Mouse (Mus musculus) midbrain, embryonic 16.5 days (tissue): Measurements from ENCODE around the gene Adamts8. TPM values are rescaled to one million over a fixed set of nuclear protein-coding genes. Genes with fewer than 3 reads are reported as not detected.

ENCODE experiments used
- ATAC-seq: fragments of 200-750 bp; cut with Nextera tagmentation; 2 replicates; pipeline ENCODE4 v1.8.0; 2017; ENCODE audit warnings: moderate TSS enrichment
- H3K27ac ChIP-seq: fragments of 300-500 bp; sonication (generic); 2 replicates; pipeline ENCODE4 v1.5.1; 2014; ENCODE audit warnings: mild to moderate bottlenecking, low read length, mixed read lengths
- H3K27me3 ChIP-seq: fragments of 300-500 bp; sonication (generic); 2 replicates; pipeline ENCODE4 v1.6.1; 2014; ENCODE audit warnings: low read depth, low read length, mixed read lengths; ENCODE audit not compliant: control insufficient read depth, insufficient read depth
- H3K36me3 ChIP-seq: fragments of 300-500 bp; sonication (generic); 2 replicates; pipeline ENCODE4 v1.6.1; 2014; ENCODE audit warnings: mild to moderate bottlenecking, low read length, moderate library complexity, mixed read lengths; ENCODE audit not compliant: control insufficient read depth, insufficient read depth
- H3K4me1 ChIP-seq: fragments of 300-500 bp; sonication (generic); 2 replicates; pipeline ENCODE4 v1.6.1; 2014; ENCODE audit warnings: mild to moderate bottlenecking, low read length, mixed read lengths; ENCODE audit not compliant: control insufficient read depth, insufficient read depth
- H3K4me2 ChIP-seq: fragments of 300-500 bp; sonication (generic); 2 replicates; pipeline ENCODE4 v1.6.1; 2014; ENCODE audit warnings: mild to moderate bottlenecking, low read length, mixed read lengths
- H3K4me3 ChIP-seq: fragments of 300-500 bp; sonication (generic); 2 replicates; pipeline ENCODE4 v1.5.1; 2014; ENCODE audit warnings: low read depth, mild to moderate bottlenecking, low read length, moderate library complexity, mixed read lengths
- H3K9ac ChIP-seq: fragments of 300-500 bp; sonication (generic); 2 replicates; pipeline ENCODE4 v1.6.1; 2014; ENCODE audit warnings: low read depth, low read length, mixed read lengths
- H3K9me3 ChIP-seq: fragments of 300-500 bp; sonication (generic); replicated peaks from 2 replicates; pipeline ENCODE4 v1.6.1; 2014; ENCODE audit warnings: mild to moderate bottlenecking, low read length, mixed read lengths; ENCODE audit not compliant: control insufficient read depth, poor library complexity, severe bottlenecking
- WGBS: fragments of 180-500 bp; shearing (Covaris S2); extraction: QIAGEN DNeasy Blood & Tissue Kit; methylation state at CpG from one replicate; pipeline ENCODE4 v1.1.7; 2014; 5-methylcytosine and 5-hydroxymethylcytosine counted together
- polyA plus RNA-seq: library from polyadenylated mRNA; unstranded; fragments of >200 nt; fragmentation: Nextera tagmentation; extraction: Ambion mirVana; gene quantifications from 2 replicates; pipeline ENCODE4 v1.2.1, GENCODE M21; 2015

Gene Adamts8
- polyA plus RNA-seq, 1 experiment from 2014 or later: 1.1 TPM

- H3K36me3 ChIP-seq: no peaks in the 10 kb centered on the region
- ATAC-seq: peak; percentile 81
- 37% methylated on average over 9 of the region's 9 CpGs for WGBS
- H3K4me2 ChIP-seq: peak overlapping the region; percentile 42
- no peaks in the 10 kb centered on the region for H3K9me3 ChIP-seq
- no peak overlapping the region for H3K4me3 ChIP-seq
- no peak overlapping the region for H3K27ac ChIP-seq
- peaks cover 2% of the 10 kb centered on the region for H3K4me1 ChIP-seq
- H3K27me3 ChIP-seq: peaks cover 14% of the 10 kb centered on the region
- H3K9ac ChIP-seq: no peak overlapping the region
Observed at GRCm38 (mm10) chr9:30936674-30937438, 5.5 kb upstream of the Adamts8 start.

GRCm38 (mm10) chr9:30940328-30940727, 2.0 kb upstream of the Adamts8 start:
- WGBS: 6% methylated on average over 6 of the region's 6 CpGs
- no peak overlapping the region for H3K27ac ChIP-seq
- H3K4me1 ChIP-seq: peaks cover 14% of the 10 kb centered on the region
- ATAC-seq: no peak
- no peak overlapping the region for H3K4me3 ChIP-seq
- H3K36me3 ChIP-seq: no peaks in the 10 kb centered on the region
- no peaks in the 10 kb centered on the region for H3K9me3 ChIP-seq
- peaks cover 25% of the 10 kb centered on the region for H3K27me3 ChIP-seq
- H3K9ac ChIP-seq: no peak overlapping the region
- no peak overlapping the region for H3K4me2 ChIP-seq

GRCm38 (mm10) chr9:30943341-30943740, 979 bp downstream of the Adamts8 start:
- WGBS: 0% methylated on average over 12 of the region's 14 CpGs

GRCm38 (mm10) chr9:30944234-30944633, 1.9 kb downstream of the Adamts8 start:
- H3K4me2 ChIP-seq: no peak overlapping the region
- H3K36me3 ChIP-seq: no peaks in the 10 kb centered on the region
- H3K27me3 ChIP-seq: peaks cover 27% of the 10 kb centered on the region
- no peak overlapping the region for H3K27ac ChIP-seq
- no peak overlapping the region for H3K9ac ChIP-seq
- no peaks in the 10 kb centered on the region for H3K9me3 ChIP-seq
- H3K4me1 ChIP-seq: peaks cover 14% of the 10 kb centered on the region
- ATAC-seq: no peak
- no peak overlapping the region for H3K4me3 ChIP-seq
- 29% methylated on average over 1 of the region's 1 CpGs for WGBS

More at GRCm38 (mm10) chr9:30943341-30943740, 979 bp downstream of the Adamts8 start:
- Histone ChIP-seq H3K27me3 (peaks cover 27% of the 10 kb centered on the region), H3K36me3 (no peaks in the 10 kb centered on the region), H3K9me3 (no peaks in the 10 kb centered on the region), H3K9ac (peak overlapping the region; percentile 76), H3K27ac (no peak overlapping the region), H3K4me1 (peaks cover 14% of the 10 kb centered on the region), H3K4me3 (peak overlapping the region; percentile 74), H3K4me2 (peak overlapping the region; percentile 99)
- ATAC-seq: 0 out of 2 replicates have a peak, but pooled peaks have one; percentile 23

GRCm38 (mm10) chr9:30945276-30945675, 2.9 kb downstream of the Adamts8 start:
- no peak overlapping the region for H3K27ac ChIP-seq
- H3K4me2 ChIP-seq: no peak overlapping the region
- H3K4me1 ChIP-seq: peaks cover 14% of the 10 kb centered on the region
- 79% methylated on average over 1 of the region's 1 CpGs for WGBS
- H3K4me3 ChIP-seq: no peak overlapping the region
- no peak for ATAC-seq
- no peak overlapping the region for H3K9ac ChIP-seq
- H3K9me3 ChIP-seq: no peaks in the 10 kb centered on the region
- peaks cover 27% of the 10 kb centered on the region for H3K27me3 ChIP-seq
- H3K36me3 ChIP-seq: no peaks in the 10 kb centered on the region

- WGBS: 87% methylated on average over 3 of the region's 3 CpGs
- Histone ChIP-seq H3K4me2 (no peak overlapping the region), H3K27ac (no peak overlapping the region), H3K36me3 (no peaks in the 10 kb centered on the region), H3K9ac (no peak overlapping the region), H3K27me3 (peaks cover 6% of the 10 kb centered on the region), H3K4me1 (no peaks in the 10 kb centered on the region; the same call in 1 of the 2 replicates), H3K9me3 (no peaks in the 10 kb centered on the region), H3K4me3 (no peak overlapping the region)
- ATAC-seq: no peak
Observed at GRCm38 (mm10) chr9:30949422-30949821, 7.1 kb downstream of the Adamts8 start.

- no peak overlapping the region for H3K9ac ChIP-seq
- no peak overlapping the region for H3K4me3 ChIP-seq
- H3K9me3 ChIP-seq: no peaks in the 10 kb centered on the region
- no peaks in the 10 kb centered on the region for H3K36me3 ChIP-seq
- no peak overlapping the region for H3K4me2 ChIP-seq
- no peak for ATAC-seq
- H3K4me1 ChIP-seq: no peaks in the 10 kb centered on the region; the same call in 1 of the 2 replicates
- WGBS: 66% methylated on average over 4 of the region's 4 CpGs
- no peak overlapping the region for H3K27ac ChIP-seq
- peaks cover 3% of the 10 kb centered on the region; the same call in 1 of the 2 replicates for H3K27me3 ChIP-seq
Observed at GRCm38 (mm10) chr9:30949971-30950370, 7.6 kb downstream of the Adamts8 start.

GRCm38 (mm10) chr9:30950592-30950991, 8.2 kb downstream of the Adamts8 start:
- Histone ChIP-seq H3K36me3 (no peaks in the 10 kb centered on the region), H3K9me3 (no peaks in the 10 kb centered on the region), H3K4me2 (no peak overlapping the region), H3K27ac (no peak overlapping the region), H3K4me1 (no peaks in the 10 kb centered on the region; the same call in 1 of the 2 replicates), H3K27me3 (no peaks in the 10 kb centered on the region; the same call in 1 of the 2 replicates), H3K9ac (no peak overlapping the region), H3K4me3 (no peak overlapping the region)
- no peak for ATAC-seq
- 79% methylated on average over 4 of the region's 4 CpGs for WGBS

- Histone ChIP-seq H3K27me3 (no peaks in the 10 kb centered on the region), H3K4me2 (no peak overlapping the region), H3K4me1 (no peaks in the 10 kb centered on the region; the same call in 1 of the 2 replicates), H3K27ac (no peak overlapping the region), H3K9ac (no peak overlapping the region), H3K36me3 (no peaks in the 10 kb centered on the region), H3K4me3 (no peak overlapping the region), H3K9me3 (no peaks in the 10 kb centered on the region)
- WGBS: 89% methylated on average over 5 of the region's 5 CpGs
- ATAC-seq: no peak
Observed at GRCm38 (mm10) chr9:30951461-30951860, 9.1 kb downstream of the Adamts8 start.
